Mouse (Mus musculus): Measurements from ENCODE around the gene Gm20715.

DNA sequence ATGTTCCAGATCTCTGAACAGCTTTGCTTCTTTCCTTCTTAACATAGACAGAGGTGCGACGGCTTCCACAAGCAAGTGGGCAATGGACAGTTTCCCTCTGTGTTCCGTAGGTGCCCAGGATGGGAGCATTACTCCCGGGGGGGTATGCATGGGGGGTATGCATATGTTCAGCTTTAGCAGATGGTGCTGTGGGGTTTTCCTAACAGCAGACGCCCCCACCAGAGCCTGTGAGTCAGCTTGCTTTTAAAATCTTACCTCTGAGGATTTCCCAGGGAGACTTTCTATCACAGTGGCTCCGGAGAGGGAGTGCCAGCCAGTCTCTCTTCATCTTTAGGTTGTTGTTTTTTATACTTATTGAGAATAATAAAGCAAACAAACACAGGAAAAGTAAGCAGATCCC lies 9.8 kb downstream of the Gm20715 start:
- TF ChIP-seq CTCF (conservative IDR thresholded peaks at IDR 0.05; ENCODE audit: low read length) (no peak), NANOG (IDR thresholded peaks at IDR 0.05; ENCODE audit: borderline replicate concordance, low read length) (no peak), POU5F1 (IDR thresholded peaks at IDR 0.05; ENCODE audit: borderline replicate concordance, low read length) (no peak)

Measured in E14TG2a.4 (cell line).